Mouse (Mus musculus) kidney, postnatal 4 days (tissue): Measurements from ENCODE around the gene Agtrap.
"Not testable (repeated sequence)": the region's sequence is repeated elsewhere in the genome, so short reads cannot be mapped to it uniquely, and the experiment has no call there.

ENCODE experiments used
- DNase-seq, 2 experiments: peaks; one replicate each; pipeline ENCODE4 v3.0.0; 2021; ENCODE audit warnings: mixed read lengths in 2 of 2

The Agtrap gene

GRCm38 (mm10) chr4:148087907-148088527, at the start of gene Agtrap:
Gene Agtrap, minus strand, starts transcription at chr4:148088031.
- DNase-seq: peak; percentile 97 to 98

- DNase-seq: no peak
These were observed 49.7 kb upstream of the Agtrap start for GRCm38 (mm10) chr4:148137503-148137902.

- DNase-seq: no peak
These were observed 47.2 kb upstream of the Agtrap start for GRCm38 (mm10) chr4:148134988-148135387.

DNA sequence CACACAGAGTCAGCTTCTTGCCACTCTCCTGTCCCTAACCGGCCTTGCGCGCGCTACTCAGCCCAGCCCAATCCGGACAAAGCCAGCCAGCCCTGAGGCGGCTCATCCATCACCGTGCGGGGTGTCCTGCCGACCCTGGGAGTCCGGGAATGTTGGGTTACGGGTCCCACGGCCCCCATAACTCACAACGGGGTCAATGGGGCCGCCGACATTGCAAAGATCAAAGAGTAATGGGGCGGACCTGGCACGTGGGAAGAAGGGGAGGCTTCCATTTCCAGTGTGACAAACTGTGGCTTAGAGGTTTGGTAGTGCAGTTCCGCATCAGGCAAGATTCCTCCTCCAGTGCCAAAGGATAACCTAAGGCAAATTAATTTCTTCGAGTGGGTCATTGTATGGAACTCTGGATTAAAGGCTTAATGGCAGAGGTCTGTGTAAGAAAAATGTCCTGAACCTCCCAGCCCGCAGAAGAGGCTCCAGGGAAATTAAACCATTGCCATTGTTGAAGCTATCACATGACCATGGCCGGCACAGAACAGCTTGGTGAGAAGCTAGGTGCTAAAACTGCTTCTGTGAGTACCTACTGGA, 43.8 kb upstream of the Agtrap start:
- DNase-seq: peak; percentile 53 to 62

DNA sequence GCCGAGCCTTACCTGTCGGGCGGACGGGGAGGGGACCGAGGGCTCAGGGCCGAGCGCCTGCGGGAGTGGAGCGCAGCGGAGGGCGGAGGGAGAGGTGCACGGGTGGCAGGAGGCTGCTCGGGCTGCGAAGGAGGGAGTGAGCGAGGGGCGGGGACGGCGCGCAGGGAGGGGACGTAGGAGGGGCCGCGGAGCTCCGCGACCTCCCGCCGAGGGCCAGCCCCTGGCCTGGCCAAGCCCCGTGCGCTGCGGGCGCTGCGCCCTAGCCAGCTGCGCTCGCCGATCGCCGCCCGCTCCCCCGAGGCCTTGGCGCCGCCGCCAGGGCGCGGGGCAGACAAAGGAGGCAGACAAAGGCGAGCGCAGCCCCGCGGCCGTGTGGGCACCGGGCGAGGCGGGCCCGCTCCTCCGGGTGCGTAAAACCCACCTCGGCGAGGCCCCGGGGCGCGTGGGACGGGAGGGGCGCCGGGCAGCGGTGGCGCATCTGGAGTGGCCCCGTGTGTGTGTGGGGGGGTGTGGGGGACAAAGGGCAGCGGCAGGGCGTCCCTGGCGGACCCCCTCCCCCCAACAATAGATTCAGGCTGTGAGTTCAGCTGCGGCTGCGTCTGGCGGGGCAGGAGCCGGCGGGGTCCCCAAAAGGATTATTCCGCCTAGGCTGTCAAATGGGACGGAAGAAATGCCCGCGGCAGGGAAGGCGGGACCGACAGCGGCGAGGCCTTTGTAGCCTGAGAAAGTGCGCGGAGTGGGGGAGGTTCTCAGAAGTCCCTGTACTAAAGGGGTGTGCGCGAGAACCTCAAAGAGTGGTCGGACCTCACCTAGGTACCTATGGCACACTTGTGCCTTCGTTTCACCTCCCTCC, 43.0 kb upstream of the Agtrap start, which contains the start of gene Draxin:
Gene Draxin, minus strand, starts transcription at position 138 of the 853 bp plus-strand sequence.
- DNase-seq: peak; percentile 81 to 87

DNA sequence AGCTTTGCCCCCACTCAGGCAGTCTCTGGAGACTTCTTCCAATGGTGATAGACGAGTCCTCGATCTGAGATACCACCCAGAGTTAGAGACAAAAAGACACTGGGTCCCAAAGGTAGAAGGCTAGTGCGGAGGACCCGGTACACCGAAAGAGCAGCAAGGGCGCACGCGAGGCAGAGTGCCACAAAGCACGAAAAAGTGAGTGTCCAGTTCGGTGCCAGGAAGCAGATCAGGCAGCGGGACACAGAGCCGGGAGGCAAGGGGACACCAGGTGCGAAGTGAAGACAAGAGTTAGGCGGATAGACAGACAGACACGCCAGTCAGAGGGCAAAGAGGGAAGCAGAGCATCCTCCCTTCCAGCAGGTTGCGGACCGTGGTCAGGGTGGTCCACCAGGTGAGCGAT, 42.3 kb upstream of the Agtrap start, which contains the start of gene Mad2l2:
Gene Mad2l2, plus strand, starts transcription at position 252 of the 400 bp plus-strand sequence.
- DNase-seq: peak in 1 of 2 experiments; percentile 16

DNA sequence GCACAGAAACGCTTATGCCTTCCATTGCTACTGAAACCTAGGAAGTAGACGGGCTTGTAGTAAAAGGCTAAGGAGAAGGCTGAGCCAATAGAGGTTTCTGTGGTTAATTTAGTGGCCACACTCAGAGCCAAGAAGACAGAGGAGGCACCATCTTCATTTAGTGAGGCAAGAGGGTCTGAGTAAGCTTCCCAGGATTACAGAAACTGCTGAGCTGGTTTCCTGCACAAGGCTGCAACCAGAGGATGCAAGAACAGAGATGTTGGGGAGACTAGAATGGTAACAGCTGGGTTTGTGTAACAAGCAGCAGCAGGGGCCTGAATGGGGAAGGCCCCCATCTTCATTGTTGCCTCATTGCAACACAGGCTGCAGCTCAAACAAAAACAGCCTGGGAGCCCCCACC, 40.8 kb upstream of the Agtrap start:
- DNase-seq: no peak

DNA sequence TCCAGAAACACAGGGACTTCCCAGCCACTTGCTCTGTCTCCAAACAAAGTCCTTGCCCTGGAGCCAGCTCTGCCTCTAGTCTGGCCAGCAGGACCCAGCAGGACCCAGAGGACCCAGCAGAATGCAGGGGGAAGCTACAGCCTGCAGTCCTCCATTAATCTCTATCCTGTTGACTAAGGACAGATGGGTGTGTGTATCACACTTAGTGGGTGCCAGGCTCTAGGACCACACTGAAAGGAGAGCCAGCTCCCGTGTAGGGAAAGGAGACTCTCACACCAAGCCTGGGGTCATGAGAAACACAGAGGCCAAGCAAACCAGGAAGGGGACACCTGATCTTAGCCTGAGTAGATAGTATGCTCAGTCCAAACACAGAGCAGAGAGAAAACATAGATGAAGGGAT, 40.4 kb upstream of the Agtrap start:
- DNase-seq: no peak

DNA sequence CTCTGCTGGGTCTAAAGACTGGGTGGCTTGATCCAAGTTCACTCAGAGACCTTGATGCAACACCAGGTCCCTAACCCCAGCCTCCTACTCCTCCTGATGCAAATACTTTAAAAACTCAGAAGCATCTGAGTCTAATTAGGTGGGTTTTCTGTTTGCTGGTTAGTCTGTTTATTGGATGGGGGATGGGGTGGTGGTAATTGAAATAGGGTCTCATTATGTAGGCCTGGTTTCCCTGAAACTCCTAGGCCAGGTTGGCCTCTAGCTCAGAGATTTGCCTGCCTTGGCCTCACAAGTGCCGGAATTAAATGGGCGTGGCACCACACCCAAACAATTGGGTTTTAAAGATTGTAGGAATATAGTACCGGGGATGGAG, 34.8 kb upstream of the Agtrap start:
- no peak for DNase-seq

DNA sequence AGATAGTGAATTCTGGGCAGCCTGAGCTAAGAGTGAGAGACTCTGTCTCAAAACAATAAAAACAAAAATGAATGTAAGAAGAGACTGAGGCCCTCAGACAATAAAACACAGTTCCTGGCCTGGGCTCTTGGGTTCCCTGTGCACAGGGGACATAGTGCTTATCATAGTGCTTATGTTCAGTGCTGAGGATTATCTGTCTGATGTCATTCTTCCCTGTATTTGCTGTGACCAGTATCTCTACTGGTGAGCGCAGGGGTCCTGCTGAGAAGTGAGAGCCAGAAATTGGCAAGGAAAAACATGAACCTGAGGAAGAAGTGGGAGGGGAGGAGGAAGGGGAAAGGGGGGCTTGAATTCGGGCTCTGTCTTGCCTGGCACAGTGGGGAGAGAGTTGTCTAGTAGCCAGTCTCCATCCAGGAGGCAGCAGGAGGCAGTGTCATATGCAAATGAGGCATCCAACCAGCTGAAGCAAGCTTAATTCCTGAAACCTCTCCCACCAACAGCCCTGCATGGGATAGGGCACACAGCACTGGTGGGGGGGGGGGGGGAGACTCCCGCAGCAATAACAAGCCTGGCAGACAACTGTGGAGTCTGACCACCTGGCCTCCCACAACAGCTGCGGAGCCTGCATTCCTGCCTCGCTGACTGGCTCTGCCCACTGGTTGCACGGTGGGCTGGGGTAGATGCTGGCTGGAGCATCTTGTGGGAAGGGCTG, 34.3 kb upstream of the Agtrap start:
- DNase-seq: peak; percentile 27 to 56

DNA sequence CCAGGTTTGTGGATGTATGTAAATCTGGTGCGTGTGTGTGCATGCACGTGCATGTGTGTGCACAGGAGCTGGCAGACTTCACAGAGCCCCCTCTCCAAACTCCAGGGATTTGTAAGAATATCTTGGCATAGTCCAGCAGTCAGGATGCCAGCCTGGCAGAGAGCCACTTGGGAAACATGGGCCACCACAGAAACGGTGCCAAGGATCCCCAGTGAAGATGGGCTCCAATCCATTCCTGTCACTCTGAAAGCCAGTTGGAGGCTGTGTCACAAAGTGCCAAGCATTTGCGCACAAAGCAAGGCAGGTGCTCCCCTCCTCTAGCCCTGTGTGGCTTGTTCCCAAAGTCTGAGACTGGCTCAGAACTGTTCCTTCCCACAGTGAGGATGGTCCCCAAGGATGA, 33.5 kb upstream of the Agtrap start:
- no peak for DNase-seq

- DNase-seq: no peak
These were observed 32.7 kb upstream of the Agtrap start for GRCm38 (mm10) chr4:148120555-148120954.

DNA sequence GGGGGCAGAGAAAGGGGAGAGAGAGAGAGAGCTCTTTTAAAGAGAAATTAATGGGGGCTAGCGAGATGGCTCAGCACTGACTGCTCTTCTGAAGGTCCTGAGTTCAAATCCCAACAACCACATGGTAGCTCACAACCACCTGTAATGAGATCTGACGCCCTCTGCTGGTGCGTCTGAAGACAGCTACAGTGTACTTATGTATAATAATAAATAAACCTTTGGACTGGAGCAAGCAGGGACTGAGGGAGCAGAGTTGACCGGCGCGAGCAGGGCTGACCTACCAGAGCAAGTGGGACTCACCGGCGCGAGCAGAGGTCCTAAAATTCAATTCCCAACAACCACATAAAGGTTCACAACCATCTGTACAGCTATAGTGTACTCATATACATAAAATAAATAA, 31.7 kb upstream of the Agtrap start:
- DNase-seq: not testable (repeated sequence)

DNA sequence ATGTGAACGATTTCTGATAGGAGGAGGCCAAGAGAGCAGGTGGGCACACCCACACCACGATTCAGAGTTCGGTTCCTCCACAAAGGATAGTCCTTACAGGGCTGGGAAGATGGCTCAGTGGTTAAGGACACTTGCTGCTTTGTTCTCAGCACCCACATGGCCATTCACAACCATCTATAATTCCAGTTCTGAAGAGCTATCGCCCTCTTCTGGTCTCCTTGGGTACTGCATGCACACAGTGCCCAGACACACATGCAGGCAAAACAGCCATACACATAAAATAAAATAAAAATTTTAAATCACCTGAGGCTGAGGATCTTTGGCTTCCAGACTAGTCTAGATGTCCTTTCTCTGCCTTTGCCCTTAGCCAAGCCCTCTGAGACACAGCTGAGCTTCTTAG, 29.6 kb upstream of the Agtrap start:
- no peak for DNase-seq

- DNase-seq: peak in 1 of 2 experiments; percentile 28
These were observed 28.8 kb upstream of the Agtrap start for GRCm38 (mm10) chr4:148116657-148117056.

DNA sequence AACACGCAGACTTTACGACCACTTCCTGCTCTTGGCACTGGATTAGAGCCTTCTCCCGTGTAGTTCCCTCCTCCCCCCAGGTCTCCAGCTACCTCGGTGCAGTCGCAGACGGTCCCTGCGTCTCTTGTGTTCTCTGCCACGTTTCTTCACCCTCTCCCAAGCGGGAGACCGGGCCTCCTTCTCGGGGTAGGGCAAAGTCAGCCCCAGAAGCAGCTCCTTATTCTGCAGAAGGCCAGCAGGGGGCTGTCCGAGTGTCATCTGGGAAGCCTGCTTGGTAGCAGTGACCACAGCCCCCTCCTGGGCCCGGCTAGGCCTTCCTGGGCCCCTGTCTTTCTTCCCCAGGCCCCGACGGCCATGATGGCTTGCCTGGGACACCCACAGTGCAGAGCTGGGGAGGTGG, 27.6 kb upstream of the Agtrap start:
- peak; percentile 72 to 80 for DNase-seq

DNA sequence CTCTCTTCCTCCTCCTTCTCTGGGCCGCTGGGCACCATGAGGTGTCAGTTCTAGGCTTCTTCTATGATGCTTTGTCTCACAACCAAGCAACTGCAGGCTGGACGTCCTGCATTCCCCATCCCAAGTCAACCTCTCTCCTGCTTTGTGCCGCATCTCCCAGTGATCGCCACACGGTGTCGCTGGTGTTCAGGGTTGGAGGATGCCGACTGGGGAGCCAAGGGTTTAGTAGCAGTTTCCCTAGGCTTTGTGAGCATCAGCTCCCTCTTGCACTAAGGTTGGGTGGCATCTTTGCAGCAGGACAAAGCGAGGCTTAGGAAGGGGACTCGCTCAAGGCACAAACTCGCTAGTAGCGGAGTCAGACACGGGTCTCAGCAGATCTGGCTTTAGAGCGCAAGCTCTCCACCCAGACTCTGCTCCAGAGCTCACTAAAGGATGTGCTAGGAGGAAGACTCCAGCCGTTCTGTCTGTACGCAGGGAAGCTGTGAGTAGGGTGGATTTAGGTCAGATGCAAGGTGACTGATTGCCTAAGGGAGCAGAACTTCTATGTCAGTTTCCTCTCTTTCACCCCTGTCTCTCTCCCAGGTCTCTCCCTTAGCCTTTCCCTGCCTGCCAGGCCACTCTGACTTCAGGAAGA, 27.0 kb upstream of the Agtrap start:
- DNase-seq: peak; percentile 91 to 92

DNA sequence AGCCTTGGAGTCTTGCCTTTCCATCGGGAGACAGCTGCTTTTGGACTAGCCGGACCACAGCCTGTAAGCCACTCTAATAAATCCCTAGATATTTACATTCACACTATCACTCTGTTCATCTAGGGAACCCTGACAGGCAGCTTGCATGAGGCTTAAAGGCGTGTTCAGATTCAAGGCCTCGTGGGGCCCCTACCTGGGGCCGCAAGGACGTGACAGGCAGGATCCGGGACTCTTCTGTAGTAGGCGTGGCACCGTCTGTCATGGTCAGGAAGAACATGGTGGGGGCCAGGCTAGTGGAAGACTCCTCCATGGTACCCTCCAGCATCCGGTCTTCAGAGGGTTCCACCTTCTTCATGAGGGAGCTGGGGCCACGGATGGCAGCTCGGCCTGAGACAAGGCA, 24.7 kb upstream of the Agtrap start:
- no peak for DNase-seq

DNA sequence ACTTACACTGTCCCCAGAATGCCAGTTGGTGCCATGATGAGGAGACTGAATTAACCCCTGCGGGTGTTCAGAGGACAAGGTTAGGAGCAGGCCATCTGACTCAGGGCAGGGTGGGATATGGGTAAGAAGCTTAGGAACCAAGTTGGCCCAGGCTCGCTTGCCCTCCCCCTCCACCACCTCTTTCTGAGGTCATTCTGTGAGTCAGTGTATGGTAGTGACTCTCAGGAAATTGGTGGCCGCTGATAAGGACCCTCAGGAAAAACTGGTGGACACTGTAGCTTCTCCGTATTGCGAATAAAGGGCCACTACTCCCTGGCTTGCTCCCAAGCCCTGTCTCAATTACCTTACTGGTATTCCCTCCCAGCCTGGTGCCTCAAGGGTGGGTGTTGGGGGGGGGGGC, 21.4 kb upstream of the Agtrap start:
- DNase-seq: no peak

GRCm38 (mm10) chr4:148108565-148109100, 20.8 kb upstream of the Agtrap start:
- peak in 1 of 2 experiments; percentile 9 for DNase-seq

- peak; percentile 44 to 68 for DNase-seq
These were observed 19.9 kb upstream of the Agtrap start for GRCm38 (mm10) chr4:148107621-148108291.

GRCm38 (mm10) chr4:148104146-148104545, 16.3 kb upstream of the Agtrap start:
- DNase-seq: no peak
